Mouse (Mus musculus): ENCODE results near the gene 1700001O22Rik. TPM values are rescaled to one million over a fixed set of nuclear protein-coding genes. Genes with fewer than 3 reads are reported as not detected.

1700001O22Rik gene
- polyA plus RNA-seq, 3 experiments from 2014 or later: 0.55 to 2.5 (median 0.84) TPM

DNA sequence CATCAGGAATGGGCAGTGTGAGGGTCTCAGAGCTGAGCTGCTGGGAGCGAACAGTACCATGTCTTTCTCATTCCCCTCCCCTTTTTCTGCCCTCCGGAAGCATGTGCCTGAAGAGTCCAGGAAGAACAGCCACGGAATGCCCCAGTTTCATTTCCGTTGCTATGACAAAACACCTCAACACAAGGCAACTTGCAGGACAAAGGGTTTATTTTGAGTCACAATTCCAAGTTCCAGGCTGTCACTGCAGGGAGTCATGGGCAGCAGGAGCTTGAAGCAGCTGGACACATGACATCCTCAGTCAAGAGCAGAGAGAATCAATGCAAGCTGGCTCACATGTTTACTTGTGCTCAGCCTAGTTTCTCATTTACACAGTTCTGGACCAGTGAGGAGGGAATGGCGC, 53.4 kb downstream of the 1700001O22Rik start:
- no peak for ATAC-seq

DNA sequence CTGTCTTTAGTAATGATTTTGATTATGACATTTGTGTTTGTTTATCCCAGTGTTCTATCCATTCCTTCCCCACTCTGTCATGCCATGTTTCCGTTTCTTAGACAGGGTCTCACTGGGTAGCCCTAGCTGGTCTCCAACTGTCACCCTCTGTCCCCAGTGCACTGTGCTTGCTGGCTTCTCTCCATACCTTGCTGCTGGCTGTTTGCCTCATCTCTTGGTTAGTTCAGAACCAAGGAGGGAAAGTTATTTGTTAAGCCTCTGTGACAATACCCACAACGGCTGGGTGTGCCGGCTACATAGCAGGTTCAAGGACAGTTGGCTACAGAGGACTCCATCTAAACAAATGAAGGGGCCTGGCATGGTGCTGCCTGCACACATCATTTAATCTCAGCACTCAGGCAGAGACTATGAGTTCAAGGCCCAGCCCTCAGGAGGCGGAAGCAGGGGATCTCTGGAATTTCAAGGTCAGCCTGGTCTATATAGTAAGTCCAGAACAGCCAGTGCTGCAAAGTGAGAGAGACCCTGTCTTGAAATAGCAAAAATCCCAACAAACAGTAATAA, 55.8 kb downstream of the 1700001O22Rik start:
- no peak for ATAC-seq

Other genes starting within 250 kb of the 1700001O22Rik start
- 1 to 10 TPM; 3.0 to 8.3 (median 4.3) TPM for gene Cstad, start 208.6 kb downstream of the 1700001O22Rik start, polyA plus RNA-seq (2017; shearing (Covaris generic))
- gene Ntmt1, start 4.2 kb upstream of the 1700001O22Rik start, polyA plus RNA-seq (2017; shearing (Covaris generic)): 10 to 100 TPM; 27.4 to 34.0 (median 28.7) TPM
- gene Asb6, start 26.7 kb upstream of the 1700001O22Rik start, polyA plus RNA-seq (2017; shearing (Covaris generic)): 10 to 100 TPM; 36.4 to 43.6 (median 36.4) TPM
- gene Prrx2, start 31.3 kb upstream of the 1700001O22Rik start, polyA plus RNA-seq (2017; shearing (Covaris generic)): not detected
- gene Ptges, start 126.2 kb upstream of the 1700001O22Rik start, polyA plus RNA-seq (2017; shearing (Covaris generic)): not detected
- gene Tor1b, start 149.3 kb upstream of the 1700001O22Rik start, polyA plus RNA-seq (2017; shearing (Covaris generic)): 10 to 100 TPM; 15.6 to 26.9 (median 22.2) TPM
- gene Tor1a, start 164.3 kb upstream of the 1700001O22Rik start, polyA plus RNA-seq (2017; shearing (Covaris generic)): 10 to 100 TPM; 60.5 to 73.3 (median 72.6) TPM
- gene BC005624, start 178.5 kb upstream of the 1700001O22Rik start, polyA plus RNA-seq (2017; shearing (Covaris generic)): 100 to 1,000 TPM in 1 of 3 experiments, 10 to 100 TPM in 2; 67.1 to 103 (median 93.7) TPM
- gene Usp20, start 178.6 kb upstream of the 1700001O22Rik start, polyA plus RNA-seq (2017; shearing (Covaris generic)): 10 to 100 TPM; 11.9 to 27.4 (median 16.7) TPM

All from inflammation-experienced regulatory T-cells, adult 6 months (primary cell).